Mouse (Mus musculus): ENCODE data around the gene Inppl1. TPM values are rescaled to one million over a fixed set of nuclear protein-coding genes. Genes with fewer than 3 reads are reported as not detected.

Inppl1 gene
- polyA plus RNA-seq, 1 experiment from 2014 or later, result 37.8 TPM

- Histone ChIP-seq H3K36me3 (no peaks in the 10 kb centered on the region), H3K4me1 (replicated peaks) (peaks cover 20% of the 10 kb centered on the region), H3K27me3 (ENCODE audit: insufficient read depth, poor library complexity, severe bottlenecking) (no peaks in the 10 kb centered on the region), H3K27ac (no peak overlapping the region), H3K9me3 (no peaks in the 10 kb centered on the region), H3K4me3 (no peak overlapping the region)
- no peak for DNase-seq (ENCODE audit: low spot score)
- WGBS, result 84% methylated on average over 11 of the region's 11 CpGs
Measured at GRCm38 (mm10) chr7:101866491-101867265, 28.6 kb upstream of the Inppl1 start.

- H3K27ac ChIP-seq, result no peak within 1 kb of the TSS
- peaks cover 12% of the 10 kb centered on the region for H3K4me1 ChIP-seq (replicated peaks)
- no peaks in the 10 kb centered on the region for H3K36me3 ChIP-seq
- H3K4me3 ChIP-seq, result no peak within 1 kb of the TSS
- 90% methylated on average over 3 of the region's 3 CpGs for WGBS
- H3K27me3 ChIP-seq (ENCODE audit: insufficient read depth, poor library complexity, severe bottlenecking), result no peaks in the 10 kb centered on the region
- H3K9me3 ChIP-seq, result no peaks in the 10 kb centered on the region
- no peak for DNase-seq (ENCODE audit: low spot score)
Measured at GRCm38 (mm10) chr7:101863415-101863814, 25.4 kb upstream of the Inppl1 start, which contains the start of gene Anapc15. Gene Anapc15 (plus strand): TSS chr7:101863715.

- Histone ChIP-seq H3K27me3 (ENCODE audit: insufficient read depth, poor library complexity, severe bottlenecking) (no peaks in the 10 kb centered on the region), H3K36me3 (no peaks in the 10 kb centered on the region), H3K4me1 (replicated peaks) (peaks cover 5% of the 10 kb centered on the region; the same call in 1 of the 2 replicates), H3K9me3 (no peaks in the 10 kb centered on the region), H3K27ac (no peak overlapping the region), H3K4me3 (no peak overlapping the region)
- 78% methylated on average over 3 of the region's 3 CpGs for WGBS
- DNase-seq (ENCODE audit: low spot score), result no peak
Measured at GRCm38 (mm10) chr7:101862291-101862690, 24.3 kb upstream of the Inppl1 start.

- Histone ChIP-seq H3K4me1 (replicated peaks) (no peaks in the 10 kb centered on the region), H3K9me3 (no peaks in the 10 kb centered on the region), H3K27ac (no peak overlapping the region), H3K4me3 (no peak overlapping the region), H3K36me3 (no peaks in the 10 kb centered on the region), H3K27me3 (ENCODE audit: insufficient read depth, poor library complexity, severe bottlenecking) (no peaks in the 10 kb centered on the region)
- DNase-seq (ENCODE audit: low spot score), result no peak
Measured at GRCm38 (mm10) chr7:101860978-101861377, 22.9 kb upstream of the Inppl1 start.

GRCm38 (mm10) chr7:101858362-101858761 lies 20.3 kb upstream of the Inppl1 start:
- Histone ChIP-seq H3K4me1 (replicated peaks) (no peaks in the 10 kb centered on the region), H3K4me3 (no peak overlapping the region), H3K36me3 (no peaks in the 10 kb centered on the region), H3K27ac (no peak overlapping the region), H3K9me3 (no peaks in the 10 kb centered on the region), H3K27me3 (ENCODE audit: insufficient read depth, poor library complexity, severe bottlenecking) (no peaks in the 10 kb centered on the region)
- no peak for DNase-seq (ENCODE audit: low spot score)
- 87% methylated on average over 9 of the region's 9 CpGs for WGBS

- Histone ChIP-seq H3K4me1 (replicated peaks) (no peaks in the 10 kb centered on the region), H3K27me3 (ENCODE audit: insufficient read depth, poor library complexity, severe bottlenecking) (no peaks in the 10 kb centered on the region), H3K27ac (no peak within 1 kb of the TSS), H3K36me3 (no peaks in the 10 kb centered on the region), H3K4me3 (no peak within 1 kb of the TSS), H3K9me3 (no peaks in the 10 kb centered on the region)
- 92% methylated on average over 4 of the region's 4 CpGs for WGBS
- DNase-seq (ENCODE audit: low spot score), result no peak
Measured at GRCm38 (mm10) chr7:101857094-101857493, 19.1 kb upstream of the Inppl1 start, which contains the start of gene Folr2. Gene Folr2 (minus strand): TSS chr7:101857194.

GRCm38 (mm10) chr7:101853816-101854215 lies 15.8 kb upstream of the Inppl1 start:
- Histone ChIP-seq H3K4me3 (no peak overlapping the region), H3K4me1 (replicated peaks) (no peaks in the 10 kb centered on the region), H3K9me3 (no peaks in the 10 kb centered on the region), H3K27ac (no peak overlapping the region), H3K36me3 (no peaks in the 10 kb centered on the region), H3K27me3 (ENCODE audit: insufficient read depth, poor library complexity, severe bottlenecking) (no peaks in the 10 kb centered on the region)
- WGBS, result 83% methylated on average over 2 of the region's 2 CpGs
- DNase-seq (ENCODE audit: low spot score), result no peak

GRCm38 (mm10) chr7:101852846-101853245 lies 14.8 kb upstream of the Inppl1 start:
- Histone ChIP-seq H3K9me3 (no peaks in the 10 kb centered on the region), H3K4me3 (no peak overlapping the region), H3K27ac (no peak overlapping the region), H3K27me3 (ENCODE audit: insufficient read depth, poor library complexity, severe bottlenecking) (no peaks in the 10 kb centered on the region), H3K36me3 (no peaks in the 10 kb centered on the region), H3K4me1 (replicated peaks) (no peaks in the 10 kb centered on the region)
- DNase-seq (ENCODE audit: low spot score), result no peak
- 88% methylated on average over 6 of the region's 6 CpGs for WGBS

GRCm38 (mm10) chr7:101851689-101852088 lies 13.7 kb upstream of the Inppl1 start:
- no peak for DNase-seq (ENCODE audit: low spot score)
- H3K36me3 ChIP-seq, result no peaks in the 10 kb centered on the region
- no peaks in the 10 kb centered on the region for H3K4me1 ChIP-seq (replicated peaks)
- 85% methylated on average over 6 of the region's 6 CpGs for WGBS
- no peak overlapping the region for H3K4me3 ChIP-seq
- no peaks in the 10 kb centered on the region for H3K9me3 ChIP-seq
- no peaks in the 10 kb centered on the region for H3K27me3 ChIP-seq (ENCODE audit: insufficient read depth, poor library complexity, severe bottlenecking)
- no peak overlapping the region for H3K27ac ChIP-seq

GRCm38 (mm10) chr7:101847934-101848333 lies 9.9 kb upstream of the Inppl1 start:
- H3K27ac ChIP-seq, result no peak overlapping the region
- no peak for DNase-seq (ENCODE audit: low spot score)
- H3K4me3 ChIP-seq, result no peak overlapping the region
- WGBS, result 98% methylated on average over 1 of the region's 1 CpGs
- H3K4me1 ChIP-seq (replicated peaks), result no peaks in the 10 kb centered on the region
- H3K27me3 ChIP-seq (ENCODE audit: insufficient read depth, poor library complexity, severe bottlenecking), result no peaks in the 10 kb centered on the region
- no peaks in the 10 kb centered on the region for H3K36me3 ChIP-seq
- H3K9me3 ChIP-seq, result no peaks in the 10 kb centered on the region

- Histone ChIP-seq H3K27me3 (ENCODE audit: insufficient read depth, poor library complexity, severe bottlenecking) (no peaks in the 10 kb centered on the region), H3K4me3 (no peak overlapping the region), H3K27ac (no peak overlapping the region), H3K4me1 (replicated peaks) (no peaks in the 10 kb centered on the region), H3K9me3 (no peaks in the 10 kb centered on the region), H3K36me3 (no peaks in the 10 kb centered on the region)
- 73% methylated on average over 6 of the region's 6 CpGs for WGBS
- no peak for DNase-seq (ENCODE audit: low spot score)
Measured at GRCm38 (mm10) chr7:101844186-101844585, 6.2 kb upstream of the Inppl1 start.

- peaks cover 23% of the 10 kb centered on the region for H3K36me3 ChIP-seq
- H3K9me3 ChIP-seq, result no peaks in the 10 kb centered on the region
- H3K4me3 ChIP-seq, result peak overlapping the region; percentile 97
- no peaks in the 10 kb centered on the region for H3K27me3 ChIP-seq (ENCODE audit: insufficient read depth, poor library complexity, severe bottlenecking)
- DNase-seq (ENCODE audit: low spot score), result no peak
- peaks cover 54% of the 10 kb centered on the region for H3K4me1 ChIP-seq (replicated peaks)
- under 1% methylated on average over 20 of the region's 20 CpGs for WGBS
- H3K27ac ChIP-seq, result peak overlapping the region; percentile 99
Measured at GRCm38 (mm10) chr7:101837154-101837605, 849 bp downstream of the Inppl1 start.

- H3K4me3 ChIP-seq, result peak overlapping the region; percentile 97
- DNase-seq (ENCODE audit: low spot score), result peak; percentile 84
- H3K36me3 ChIP-seq, result peaks cover 30% of the 10 kb centered on the region
- peak overlapping the region; percentile 99 for H3K27ac ChIP-seq
- H3K9me3 ChIP-seq, result no peaks in the 10 kb centered on the region
- H3K4me1 ChIP-seq (replicated peaks), result peaks cover 54% of the 10 kb centered on the region
- WGBS, result under 1% methylated on average over 63 of the region's 63 CpGs
- no peaks in the 10 kb centered on the region for H3K27me3 ChIP-seq (ENCODE audit: insufficient read depth, poor library complexity, severe bottlenecking)
Measured at GRCm38 (mm10) chr7:101836271-101837153, 1.5 kb downstream of the Inppl1 start.

All from hindbrain, embryonic 10.5 days (tissue).